Comparison of ENCODE assay signal across 20 mouse cellular contexts in the genomic region with DNA sequence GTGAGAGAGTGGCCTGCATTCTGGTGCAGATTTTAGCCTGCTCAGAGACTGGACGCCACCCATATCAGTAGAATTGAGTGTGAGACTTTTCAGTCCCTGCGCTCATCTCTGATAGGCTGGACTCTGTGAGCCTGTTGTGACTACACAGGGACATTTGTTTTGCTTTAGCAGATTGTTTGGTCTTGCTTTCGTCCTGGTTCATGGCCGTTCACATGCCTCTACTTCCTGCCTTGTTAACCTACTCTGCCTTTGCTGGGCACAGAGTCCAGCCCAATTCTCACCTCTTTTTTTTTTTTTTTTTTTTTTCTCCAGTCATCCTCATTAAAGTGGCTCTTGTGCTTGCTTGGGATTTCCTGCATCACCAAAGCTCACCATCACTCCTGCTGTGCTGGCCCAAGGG.
DNase-seq lines count a peak whose midpoint lies in the region; ATAC-seq and TF ChIP-seq lines count a peak whose summit lies in the region.
"Had no signal": no experiment of that assay in that cellular context is flagged by ENCODE, and none has a peak within 500 bp of the region (broad histone marks: within the 10 kb centered on the region; RNA-seq: fewer than 3 reads in every experiment).

No protein-coding gene starts in this region.

- H3K4me3 ChIP-seq in heart, embryonic 13.5 days, result no peak overlapping the region
- no peak overlapping the region for H3K4me3 ChIP-seq in lung, embryonic 14.5 days (ENCODE audit: low read depth, low read length)
- H3K4me3 ChIP-seq in lung, adult 2 months (replicated peaks; ENCODE audit: extremely low read depth, low read depth, low read length), result no peak overlapping the region
- no peak overlapping the region for H3K4me3 ChIP-seq in embryonic facial prominence, embryonic 10.5 days
- no peak overlapping the region for H3K4me3 ChIP-seq in limb, embryonic 10.5 days
- H3K4me3 ChIP-seq: erythroblast, embryonic 14.5 days; forebrain, embryonic 12.5 days; heart, embryonic 12.5 days; limb, embryonic 13.5 days; liver, embryonic 13.5 days; midbrain, embryonic 13.5 days had no signal

- DNase-seq in heart, adult 18-20 months, result no peak
- DNase-seq in lung, embryonic 14.5 days, result peak; percentile 61
- DNase-seq in lung, adult 2 months, result no peak
- no peak for DNase-seq in embryonic facial prominence, embryonic 10.5 days (ENCODE audit: low spot score)
- DNase-seq in limb, embryonic 10.5 days (ENCODE audit: low spot score), result peak; percentile 33
- DNase-seq: adrenal gland, postnatal 14 days; cerebellum, adult 8-10 months; cerebellum, postnatal 36 days; kidney, postnatal 4 days; liver, embryonic 13.5 days had no signal

- H3K27ac ChIP-seq in heart, embryonic 13.5 days (replicated peaks), result peak overlapping the region; percentile 17; the same call in 1 of the 2 replicates
- peak overlapping the region; percentile 78 for H3K27ac ChIP-seq in lung, embryonic 14.5 days (ENCODE audit: low read depth)
- H3K27ac ChIP-seq in embryonic facial prominence, embryonic 10.5 days (replicated peaks), result 0 out of 2 replicates have a peak overlapping the region, but pooled peaks have one; percentile 41
- peak overlapping the region; percentile 72 for H3K27ac ChIP-seq in limb, embryonic 10.5 days
- H3K27ac ChIP-seq: forebrain, embryonic 12.5 days; hindbrain, embryonic 14.5 days; limb, embryonic 13.5 days; liver, embryonic 13.5 days; midbrain, embryonic 13.5 days had no signal

- no peak for TF ChIP-seq POLR2A in lung, adult 2 months (IDR thresholded peaks at IDR 0.05; ENCODE audit: borderline replicate concordance, extremely low read depth, low read depth, low read length)

- H3K4me2 ChIP-seq in heart, embryonic 13.5 days, result no peak overlapping the region
- no peak overlapping the region for H3K4me2 ChIP-seq in lung, embryonic 14.5 days
- H3K4me2 ChIP-seq: forebrain, embryonic 12.5 days; heart, embryonic 12.5 days; hindbrain, embryonic 14.5 days; limb, embryonic 13.5 days; liver, embryonic 13.5 days; midbrain, embryonic 13.5 days had no signal

- no peaks in the 10 kb centered on the region for H3K9me3 ChIP-seq in heart, embryonic 13.5 days
- H3K9me3 ChIP-seq in lung, embryonic 14.5 days (ENCODE audit: low read depth, low read length), result no peaks in the 10 kb centered on the region
- no peaks in the 10 kb centered on the region for H3K9me3 ChIP-seq in embryonic facial prominence, embryonic 10.5 days
- no peaks in the 10 kb centered on the region for H3K9me3 ChIP-seq in limb, embryonic 10.5 days (replicated peaks)
- H3K9me3 ChIP-seq: forebrain, embryonic 12.5 days; heart, embryonic 12.5 days; limb, embryonic 13.5 days; liver, embryonic 13.5 days; midbrain, embryonic 13.5 days had no signal

- ATAC-seq in heart, embryonic 13.5 days (ENCODE audit: extremely low read depth, insufficient number of reproducible peaks, low FRiP score, low TSS enrichment), result no peak
- peak; percentile 47; the same call in 1 of the 2 replicates for ATAC-seq in lung, embryonic 14.5 days (ENCODE audit: insufficient read depth)
- no peak for ATAC-seq in CD4-positive, CD25-positive, alpha-beta regulatory T cell, adult 4 months
- ATAC-seq: inflammation-experienced regulatory T-cells, adult 6 months; lung, postnatal 0 days; midbrain, embryonic 13.5 days had no signal

- TF ChIP-seq CTCF in lung, embryonic 14.5 days (IDR thresholded peaks at IDR 0.05; ENCODE audit: low read depth), result no peak
- TF ChIP-seq CTCF in lung, adult 2 months (IDR thresholded peaks at IDR 0.05; ENCODE audit: insufficient read depth, low read length), result no peak

- H3K9ac ChIP-seq in heart, embryonic 13.5 days, result no peak overlapping the region
- no peak overlapping the region for H3K9ac ChIP-seq in lung, embryonic 14.5 days
- H3K9ac ChIP-seq: forebrain, embryonic 12.5 days; heart, embryonic 12.5 days; hindbrain, embryonic 14.5 days; limb, embryonic 13.5 days; liver, embryonic 13.5 days; midbrain, embryonic 13.5 days had no signal

- H3K4me1 ChIP-seq in heart, embryonic 13.5 days, result peaks cover 40% of the 10 kb centered on the region
- H3K4me1 ChIP-seq in lung, embryonic 14.5 days (ENCODE audit: insufficient read depth), result peaks cover 29% of the 10 kb centered on the region
- H3K4me1 ChIP-seq in lung, adult 2 months (ENCODE audit: control insufficient read depth, insufficient read depth, low read length), result peaks cover 4% of the 10 kb centered on the region; the same call in 1 of the 2 replicates
- H3K4me1 ChIP-seq in embryonic facial prominence, embryonic 10.5 days, result peaks cover 42% of the 10 kb centered on the region
- H3K4me1 ChIP-seq in limb, embryonic 10.5 days, result peaks cover 47% of the 10 kb centered on the region

- no peaks in the 10 kb centered on the region for H3K36me3 ChIP-seq in heart, embryonic 13.5 days
- no peaks in the 10 kb centered on the region for H3K36me3 ChIP-seq in lung, embryonic 14.5 days (ENCODE audit: insufficient read depth)
- no peaks in the 10 kb centered on the region for H3K36me3 ChIP-seq in embryonic facial prominence, embryonic 10.5 days (replicated peaks)
- H3K36me3 ChIP-seq in limb, embryonic 10.5 days, result no peaks in the 10 kb centered on the region
- H3K36me3 ChIP-seq: forebrain, embryonic 12.5 days; heart, embryonic 12.5 days; limb, embryonic 13.5 days; liver, embryonic 13.5 days; midbrain, embryonic 13.5 days had no signal

- no peaks in the 10 kb centered on the region for H3K27me3 ChIP-seq in heart, embryonic 13.5 days (replicated peaks)
- no peaks in the 10 kb centered on the region for H3K27me3 ChIP-seq in lung, embryonic 14.5 days (ENCODE audit: insufficient read depth, low read length)
- H3K27me3 ChIP-seq in embryonic facial prominence, embryonic 10.5 days (replicated peaks; ENCODE audit: low read depth, poor library complexity, severe bottlenecking), result no peaks in the 10 kb centered on the region
- no peaks in the 10 kb centered on the region for H3K27me3 ChIP-seq in limb, embryonic 10.5 days (ENCODE audit: low read depth, poor library complexity, severe bottlenecking)
- H3K27me3 ChIP-seq: forebrain, embryonic 12.5 days; heart, embryonic 12.5 days; limb, embryonic 13.5 days; liver, embryonic 13.5 days; midbrain, embryonic 13.5 days had no signal

- 18% methylated on average over 4 of the region's 4 CpGs for WGBS in heart, embryonic 13.5 days
- WGBS in lung, embryonic 14.5 days, result 32% methylated on average over 4 of the region's 4 CpGs
- WGBS in lung, adult 2 months, result 57% methylated on average over 4 of the region's 4 CpGs
- 44% methylated on average over 4 of the region's 4 CpGs for WGBS in embryonic facial prominence, embryonic 10.5 days
- WGBS in limb, embryonic 10.5 days, result 44% methylated on average over 4 of the region's 4 CpGs

Comparison
In these comparisons a context has a peak if more than half of its experiments do, and no peak if none do; other contexts are left out.
1. DNase-seq: peak in lung, embryonic 14.5 days (single experiment) and limb, embryonic 10.5 days (single experiment); none in heart, adult 18-20 months (0 of 2), lung, adult 2 months (single experiment) and embryonic facial prominence, embryonic 10.5 days (single experiment).
2. H3K27ac ChIP-seq: peak in every context shown above with its lines; median percentile 78 in lung, embryonic 14.5 days; 72 in limb, embryonic 10.5 days; 41 in embryonic facial prominence, embryonic 10.5 days; 17 in heart, embryonic 13.5 days.